ENCODE assay signal across 22 mouse cellular contexts in the genomic region with DNA sequence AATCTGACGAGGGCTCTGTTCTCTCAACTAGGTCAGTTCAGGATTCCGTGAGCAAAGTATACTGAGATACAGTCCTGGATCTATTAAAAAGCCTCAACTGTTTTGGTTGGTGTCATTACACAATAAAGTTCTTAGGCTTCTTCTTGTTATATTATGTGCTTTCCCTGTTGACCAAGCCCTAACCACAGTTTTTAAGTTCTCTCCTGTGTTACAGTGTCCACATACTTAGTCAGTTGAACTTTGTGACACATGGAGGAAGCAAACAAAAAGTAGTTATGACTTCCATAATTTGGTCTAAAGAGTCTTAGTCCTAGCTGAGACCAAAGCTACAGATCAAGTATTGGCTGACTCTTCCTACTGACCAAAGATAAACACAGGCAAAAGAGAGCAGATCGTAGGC. TPM values are rescaled to one million over a fixed set of nuclear protein-coding genes. Genes with fewer than 3 reads are reported as not detected.
DNase-seq lines count a peak whose midpoint lies in the region; ATAC-seq and TF ChIP-seq lines count a peak whose summit lies in the region.
"Had no signal": no experiment of that assay in that cellular context is flagged by ENCODE, and none has a peak within 500 bp of the region (broad histone marks: within the 10 kb centered on the region; RNA-seq: fewer than 3 reads in every experiment).

No protein-coding gene starts in this region.

- DNase-seq in spleen, adult 2 months (ENCODE audit: low read depth in 1 of 2, low spot score in 2 of 2): no peak
- DNase-seq in spleen, postnatal 36 days (ENCODE audit: low spot score in 2 of 2): no peak
- DNase-seq in liver, postnatal 0 days: no peak
- DNase-seq in MN1 (ENCODE audit: low spot score): no peak
- DNase-seq in adrenal gland, postnatal 14 days: no peak
- DNase-seq in thymus, postnatal 14 days: no peak
- DNase-seq: adrenal gland, postnatal 36 days; cerebellum, adult 8-10 months; cerebellum, postnatal 36 days; kidney, adult 9 months; kidney, postnatal 14 days; lung, adult 18-20 months; right cerebral cortex, adult 18-20 months had no signal

- no peak overlapping the region for H3K4me2 ChIP-seq in liver, postnatal 0 days (ENCODE audit: low read depth, low read length)
- H3K4me2 ChIP-seq: embryonic facial prominence, embryonic 15.5 days; heart, embryonic 11.5 days; limb, embryonic 12.5 days had no signal

- peak overlapping the region; percentile 72 for H3K27ac ChIP-seq in spleen, adult 2 months (ENCODE audit: insufficient read depth, low read length)
- peak overlapping the region; percentile 51 for H3K27ac ChIP-seq in bone marrow macrophage, adult 2 months (ENCODE audit: insufficient read depth, low read depth, low read length)
- H3K27ac ChIP-seq in liver, postnatal 0 days (ENCODE audit: low read depth): peak overlapping the region; percentile 70
- H3K27ac ChIP-seq: embryonic facial prominence, embryonic 15.5 days; limb, embryonic 12.5 days; stomach, postnatal 0 days had no signal

- H3K27me3 ChIP-seq in spleen, adult 2 months (ENCODE audit: control insufficient read depth, insufficient read depth, low read length): no peaks in the 10 kb centered on the region
- no peaks in the 10 kb centered on the region for H3K27me3 ChIP-seq in liver, postnatal 0 days (ENCODE audit: insufficient read depth, low read length)
- H3K27me3 ChIP-seq: embryonic facial prominence, embryonic 15.5 days; limb, embryonic 12.5 days had no signal

- peaks cover 23% of the 10 kb centered on the region for H3K4me1 ChIP-seq in spleen, adult 2 months (ENCODE audit: control insufficient read depth, insufficient read depth, insufficient read length)
- H3K4me1 ChIP-seq in bone marrow macrophage, adult 2 months (ENCODE audit: control insufficient read depth, insufficient read depth, low read length): peaks cover 52% of the 10 kb centered on the region
- H3K4me1 ChIP-seq in liver, postnatal 0 days (ENCODE audit: insufficient read depth): peaks cover 66% of the 10 kb centered on the region

- ATAC-seq in liver, postnatal 0 days: no peak
- ATAC-seq: forebrain, embryonic 14.5 days; hindbrain, embryonic 16.5 days; intestine, embryonic 16.5 days; midbrain, embryonic 16.5 days had no signal

- H3K9ac ChIP-seq in liver, postnatal 0 days (replicated peaks): no peak overlapping the region
- H3K9ac ChIP-seq: embryonic facial prominence, embryonic 15.5 days; limb, embryonic 12.5 days had no signal

- H3K4me3 ChIP-seq in spleen, adult 2 months (ENCODE audit: extremely low read depth, insufficient read depth, insufficient read length): no peak overlapping the region
- H3K4me3 ChIP-seq in bone marrow macrophage, adult 2 months (ENCODE audit: insufficient read depth, low read length): no peak overlapping the region
- no peak overlapping the region for H3K4me3 ChIP-seq in liver, postnatal 0 days (ENCODE audit: low read depth, low read length)
- H3K4me3 ChIP-seq: embryonic facial prominence, embryonic 15.5 days; limb, embryonic 12.5 days had no signal

- H3K36me3 ChIP-seq in spleen, adult 2 months (ENCODE audit: control insufficient read depth, insufficient read depth, low read length): peaks cover 16% of the 10 kb centered on the region
- peaks cover 28% of the 10 kb centered on the region for H3K36me3 ChIP-seq in liver, postnatal 0 days (replicated peaks; ENCODE audit: insufficient read depth, low read length)
- H3K36me3 ChIP-seq: embryonic facial prominence, embryonic 15.5 days; limb, embryonic 12.5 days had no signal

- no peak for TF ChIP-seq EP300 in liver, postnatal 0 days (IDR thresholded peaks at IDR 0.05; ENCODE audit: low read depth)

- H3K9me3 ChIP-seq in liver, postnatal 0 days (ENCODE audit: low read length): no peaks in the 10 kb centered on the region
- H3K9me3 ChIP-seq: embryonic facial prominence, embryonic 15.5 days; limb, embryonic 12.5 days had no signal

- 81% methylated on average over 3 of the region's 3 CpGs for whole genome bisulfite sequencing in spleen, adult 2 months
- WGBS in liver, postnatal 0 days (ENCODE audit: insufficient replicate concordance): 71% methylated on average over 3 of the region's 3 CpGs

- TF ChIP-seq POLR2A in spleen, adult 2 months (IDR thresholded peaks at IDR 0.05; ENCODE audit: low read depth, low read length): no peak
- TF ChIP-seq POLR2A in bone marrow macrophage, adult 2 months (IDR thresholded peaks at IDR 0.05; ENCODE audit: borderline replicate concordance, low read depth, low read length): no peak

- TF ChIP-seq CTCF in spleen, adult 2 months (IDR thresholded peaks at IDR 0.05; ENCODE audit: extremely low read depth, insufficient read depth, insufficient read length, insufficient replicate concordance): no peak
- TF ChIP-seq CTCF in bone marrow macrophage, adult 2 months (IDR thresholded peaks at IDR 0.05; ENCODE audit: low read depth, low read length): no peak
- TF ChIP-seq CTCF in liver, postnatal 0 days (IDR thresholded peaks at IDR 0.05; ENCODE audit: low read depth): no peak

RNA-seq across cellular contexts. Expression of a gene that starts 28.5 kb away (rescaled TPM):
- 14.9 and 15.7 TPM in 2 replicates for polyA plus RNA-seq in spleen, adult 2 months (2012; rRNA removed)
- 104 and 110 TPM in 2 replicates for polyA plus RNA-seq in bone marrow macrophage, adult 2 months (2012; ENCODE audit: insufficient read depth, insufficient read length, missing spikeins)
- polyA plus RNA-seq in liver, postnatal 0 days (2015; fragmentation: Nextera tagmentation; extraction: Ambion mirVana): 44.3 and 46.5 TPM in 2 replicates
- 64.2 and 75.9 TPM in 2 replicates for total RNA-seq in adrenal gland, postnatal 14 days (2021)

RNA-seq across cellular contexts. Expression of a gene that starts 34.5 kb away (rescaled TPM):
- 11.9 and 13.5 TPM in 2 replicates for polyA plus RNA-seq in spleen, adult 2 months (2012; rRNA removed)
- polyA plus RNA-seq in bone marrow macrophage, adult 2 months (2012; ENCODE audit: insufficient read depth, insufficient read length, missing spikeins): 46.2 and 48.5 TPM in 2 replicates
- 9.6 and 10.3 TPM in 2 replicates for polyA plus RNA-seq in liver, postnatal 0 days (2015; fragmentation: Nextera tagmentation; extraction: Ambion mirVana)
- total RNA-seq in adrenal gland, postnatal 14 days (2021): 4.9 and 10.1 TPM in 2 replicates
